Mouse (Mus musculus) ES-Bruce4 (cell line): ENCODE measurements around the gene Magi1.

Source experiments
- CTCF ChIP-seq: IDR thresholded peaks from one replicate; pipeline ENCODE4 v1.8.1; 2011; ENCODE audit warnings: low read depth, low read length
- EP300 ChIP-seq: IDR thresholded peaks from 2 replicates; pipeline ENCODE4 v1.6.1; 2011; ENCODE audit warnings: low read depth, low read length; ENCODE audit not compliant: insufficient read depth
- POLR2A ChIP-seq: IDR thresholded peaks from one replicate; pipeline ENCODE4 v1.8.1; 2011; ENCODE audit warnings: low read length; ENCODE audit not compliant: insufficient read depth

- no peak for TF ChIP-seq CTCF
- no peak for TF ChIP-seq EP300
- TF ChIP-seq POLR2A: no peak
Measured at GRCm38 (mm10) chr6:93737083-93737482, 546.6 kb downstream of the Magi1 start.
